Mouse (Mus musculus): ENCODE results near the gene Rwdd4a. TPM values are rescaled to one million over a fixed set of nuclear protein-coding genes. Genes with fewer than 3 reads are reported as not detected.

Rwdd4a gene
- 38.5 and 38.7 TPM in 2 replicates for polyA plus RNA-seq (2015; fragmentation: Nextera tagmentation; extraction: Ambion mirVana)

DNA sequence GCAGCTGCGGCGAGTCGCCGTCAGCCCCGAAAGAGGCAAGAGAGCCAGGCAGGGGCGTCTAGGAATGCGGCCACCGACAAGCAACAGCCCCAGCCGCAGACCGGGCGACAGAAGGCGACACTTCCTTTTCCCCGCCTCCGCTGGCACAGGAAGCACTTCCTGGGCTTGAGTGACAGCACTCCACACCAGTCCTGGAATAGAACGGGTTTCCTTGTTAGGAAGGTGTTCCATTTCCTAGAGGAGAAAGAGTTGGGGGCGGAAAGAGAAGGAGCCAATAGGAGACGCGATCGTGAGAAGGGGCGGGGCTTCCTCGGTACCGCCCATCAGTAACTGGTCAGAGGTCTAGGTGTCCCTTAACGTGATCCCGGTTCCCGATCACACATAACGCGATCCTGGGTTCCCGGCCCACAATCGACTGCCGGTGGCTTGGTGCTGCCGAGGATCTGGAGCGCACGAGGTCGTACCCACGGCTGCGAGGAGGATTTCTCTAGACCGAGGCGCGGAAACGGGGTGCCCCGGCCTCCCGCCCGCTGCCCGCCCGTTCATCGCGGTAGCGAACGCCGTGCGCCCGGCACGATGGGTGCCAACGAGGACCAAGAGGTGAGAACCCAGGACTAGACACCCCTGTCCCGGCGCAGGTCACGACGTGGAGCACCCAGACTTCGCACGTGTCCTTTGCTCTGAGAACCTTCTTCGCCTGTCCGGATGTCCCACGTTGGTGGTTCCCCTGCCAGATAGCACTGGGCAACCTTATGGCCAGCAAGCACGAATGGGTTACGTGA lies at the start of gene Rwdd4a, which contains the start of gene Trappc11:
Gene Rwdd4a (plus strand): TSS at position 321 of the 782 bp plus-strand sequence.
Gene Trappc11 (minus strand): TSS at position 127 of the 782 bp plus-strand sequence.
- H3K9me3 ChIP-seq (replicated peaks) = no peaks in the 10 kb centered on the region
- H3K9ac ChIP-seq = peak within 1 kb of the TSS; percentile 82
- H3K27me3 ChIP-seq = no peaks in the 10 kb centered on the region
- peaks cover 30% of the 10 kb centered on the region for H3K36me3 ChIP-seq
- peak within 1 kb of the TSS; percentile 78 for H3K4me2 ChIP-seq
- peak within 1 kb of the TSS; percentile 64 for H3K4me3 ChIP-seq (replicated peaks)
- WGBS = under 1% methylated on average over 65 of the region's 65 CpGs
- peaks cover 14% of the 10 kb centered on the region for H3K4me1 ChIP-seq
- peak; percentile 100 for ATAC-seq (replicated peaks; ENCODE audit: low FRiP score)
- peak within 1 kb of the TSS; percentile 89 for H3K27ac ChIP-seq

GRCm38 (mm10) chr8:47487231-47487630 lies 46.2 kb upstream of the Rwdd4a start:
- 89% methylated on average over 3 of the region's 3 CpGs for WGBS
- H3K4me3 ChIP-seq (replicated peaks) = no peak overlapping the region
- H3K36me3 ChIP-seq = peaks cover 40% of the 10 kb centered on the region
- no peak overlapping the region for H3K27ac ChIP-seq
- H3K4me1 ChIP-seq = 0 out of 2 replicates have a peak, but pooled peaks cover 8% of the 10 kb centered on the region
- no peaks in the 10 kb centered on the region for H3K27me3 ChIP-seq
- no peak overlapping the region for H3K9ac ChIP-seq
- H3K9me3 ChIP-seq (replicated peaks) = no peaks in the 10 kb centered on the region; the same call in 1 of the 2 replicates
- no peak for ATAC-seq (replicated peaks; ENCODE audit: low FRiP score)
- no peak overlapping the region for H3K4me2 ChIP-seq

DNA sequence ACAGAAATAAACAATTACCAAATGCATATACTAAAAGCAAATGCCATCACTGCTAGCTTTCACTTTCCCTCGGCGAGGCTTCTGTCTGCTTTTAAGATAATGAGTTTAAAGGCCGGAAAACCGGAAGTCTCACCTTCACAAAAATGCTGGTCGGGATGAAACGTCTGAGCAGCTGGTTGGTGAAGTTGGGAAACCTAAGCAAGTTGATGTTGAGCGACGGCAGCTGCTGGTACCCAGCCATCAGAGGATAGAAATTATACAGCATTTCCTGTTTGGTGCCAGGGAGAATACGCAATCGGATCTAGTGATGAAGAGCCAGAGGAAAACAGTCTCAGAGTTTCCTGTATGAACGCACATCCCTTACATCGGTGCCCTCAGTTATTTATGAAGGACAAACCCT lies 40.4 kb upstream of the Rwdd4a start:
- Histone ChIP-seq H3K9me3 (replicated peaks) (no peaks in the 10 kb centered on the region), H3K4me1 (peaks cover 5% of the 10 kb centered on the region), H3K36me3 (peaks cover 85% of the 10 kb centered on the region), H3K9ac (no peak overlapping the region), H3K4me3 (replicated peaks) (no peak overlapping the region), H3K27ac (no peak overlapping the region), H3K27me3 (no peaks in the 10 kb centered on the region), H3K4me2 (no peak overlapping the region)
- ATAC-seq (replicated peaks; ENCODE audit: low FRiP score) = no peak
- 89% methylated on average over 12 of the region's 12 CpGs for WGBS

GRCm38 (mm10) chr8:47494602-47495153 lies 38.8 kb upstream of the Rwdd4a start:
- Histone ChIP-seq H3K27me3 (no peaks in the 10 kb centered on the region), H3K4me1 (peaks cover 5% of the 10 kb centered on the region), H3K36me3 (peaks cover 95% of the 10 kb centered on the region), H3K4me2 (no peak overlapping the region), H3K9ac (no peak overlapping the region), H3K27ac (peak overlapping the region; percentile 74), H3K9me3 (replicated peaks) (no peaks in the 10 kb centered on the region), H3K4me3 (replicated peaks) (no peak overlapping the region)
- ATAC-seq (replicated peaks; ENCODE audit: low FRiP score) = peak; percentile 87
- 52% methylated on average over 12 of the region's 12 CpGs for WGBS

GRCm38 (mm10) chr8:47495428-47495827 lies 38.0 kb upstream of the Rwdd4a start:
- no peak overlapping the region for H3K9ac ChIP-seq
- peaks cover 5% of the 10 kb centered on the region for H3K4me1 ChIP-seq
- WGBS = 85% methylated on average over 6 of the region's 6 CpGs
- no peaks in the 10 kb centered on the region for H3K9me3 ChIP-seq (replicated peaks)
- no peak overlapping the region for H3K4me2 ChIP-seq
- H3K27me3 ChIP-seq = no peaks in the 10 kb centered on the region
- H3K4me3 ChIP-seq (replicated peaks) = no peak overlapping the region
- ATAC-seq (replicated peaks; ENCODE audit: low FRiP score) = no peak
- H3K36me3 ChIP-seq = peaks cover 97% of the 10 kb centered on the region
- H3K27ac ChIP-seq = 0 out of 2 replicates have a peak overlapping the region, but pooled peaks have one; percentile 74

- Histone ChIP-seq H3K9me3 (replicated peaks) (no peaks in the 10 kb centered on the region), H3K36me3 (peaks cover 94% of the 10 kb centered on the region), H3K4me3 (replicated peaks) (no peak overlapping the region), H3K27ac (no peak overlapping the region), H3K27me3 (no peaks in the 10 kb centered on the region), H3K4me1 (no peaks in the 10 kb centered on the region), H3K9ac (no peak overlapping the region), H3K4me2 (no peak overlapping the region)
- ATAC-seq (replicated peaks; ENCODE audit: low FRiP score) = no peak
- 79% methylated on average over 2 of the region's 2 CpGs for WGBS
Observed at GRCm38 (mm10) chr8:47501994-47502393, 31.5 kb upstream of the Rwdd4a start.

GRCm38 (mm10) chr8:47502546-47502945 lies 30.9 kb upstream of the Rwdd4a start:
- no peak for ATAC-seq (replicated peaks; ENCODE audit: low FRiP score)
- Histone ChIP-seq H3K4me2 (no peak overlapping the region), H3K27me3 (no peaks in the 10 kb centered on the region), H3K27ac (no peak overlapping the region), H3K36me3 (peaks cover 93% of the 10 kb centered on the region), H3K9ac (no peak overlapping the region), H3K4me3 (replicated peaks) (no peak overlapping the region), H3K9me3 (replicated peaks) (no peaks in the 10 kb centered on the region), H3K4me1 (no peaks in the 10 kb centered on the region)
- WGBS = 93% methylated on average over 13 of the region's 13 CpGs

DNA sequence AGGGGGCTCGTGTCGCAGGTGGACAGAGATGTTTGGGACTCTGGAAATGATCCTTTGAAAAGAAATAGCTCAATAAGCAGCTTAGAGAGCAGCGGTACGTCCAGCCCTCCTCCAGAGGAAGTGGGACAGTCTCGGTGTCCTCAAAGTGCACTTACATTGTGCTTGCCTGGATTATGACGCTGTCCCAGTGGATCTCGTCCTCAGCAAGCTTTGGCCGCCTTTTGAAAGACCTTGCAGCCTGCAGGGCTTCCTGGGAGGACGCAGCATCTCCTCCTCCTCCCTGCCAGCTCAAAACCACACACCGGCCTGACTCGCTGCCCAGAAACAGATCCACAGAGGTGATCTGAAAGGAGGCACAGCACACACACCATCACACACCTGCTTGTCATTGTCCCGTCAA lies 28.0 kb upstream of the Rwdd4a start:
- H3K36me3 ChIP-seq = peaks cover 93% of the 10 kb centered on the region
- no peak overlapping the region for H3K27ac ChIP-seq
- ATAC-seq (replicated peaks; ENCODE audit: low FRiP score) = no peak
- no peaks in the 10 kb centered on the region for H3K9me3 ChIP-seq (replicated peaks)
- H3K4me1 ChIP-seq = no peaks in the 10 kb centered on the region
- H3K4me2 ChIP-seq = no peak overlapping the region
- H3K4me3 ChIP-seq (replicated peaks) = no peak overlapping the region
- H3K27me3 ChIP-seq = no peaks in the 10 kb centered on the region
- H3K9ac ChIP-seq = no peak overlapping the region
- WGBS = 94% methylated on average over 12 of the region's 12 CpGs

DNA sequence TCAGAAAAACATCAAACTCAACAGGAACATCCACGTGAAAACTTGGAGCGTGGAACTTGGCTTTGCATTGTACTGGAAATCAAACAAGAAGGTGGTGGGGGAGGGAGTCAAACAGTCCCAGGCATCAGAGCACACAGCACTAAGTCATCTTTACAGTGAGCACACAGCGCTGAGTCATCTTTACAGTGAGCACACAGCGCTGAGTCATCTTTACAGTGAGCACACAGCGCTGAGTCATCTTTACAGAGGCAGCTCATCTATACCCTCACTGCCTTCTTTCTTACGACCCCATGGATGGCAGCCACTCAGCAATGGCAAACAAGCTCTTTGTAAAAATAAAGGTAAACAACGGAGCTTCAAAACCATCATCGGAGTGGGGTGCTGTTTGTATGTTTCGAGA lies 22.5 kb upstream of the Rwdd4a start:
- Histone ChIP-seq H3K9ac (no peak overlapping the region), H3K27ac (no peak overlapping the region), H3K4me1 (no peaks in the 10 kb centered on the region), H3K4me2 (no peak overlapping the region), H3K4me3 (replicated peaks) (no peak overlapping the region), H3K9me3 (replicated peaks) (no peaks in the 10 kb centered on the region), H3K36me3 (peaks cover 87% of the 10 kb centered on the region), H3K27me3 (no peaks in the 10 kb centered on the region)
- no peak for ATAC-seq (replicated peaks; ENCODE audit: low FRiP score)
- 89% methylated on average over 9 of the region's 9 CpGs for WGBS

DNA sequence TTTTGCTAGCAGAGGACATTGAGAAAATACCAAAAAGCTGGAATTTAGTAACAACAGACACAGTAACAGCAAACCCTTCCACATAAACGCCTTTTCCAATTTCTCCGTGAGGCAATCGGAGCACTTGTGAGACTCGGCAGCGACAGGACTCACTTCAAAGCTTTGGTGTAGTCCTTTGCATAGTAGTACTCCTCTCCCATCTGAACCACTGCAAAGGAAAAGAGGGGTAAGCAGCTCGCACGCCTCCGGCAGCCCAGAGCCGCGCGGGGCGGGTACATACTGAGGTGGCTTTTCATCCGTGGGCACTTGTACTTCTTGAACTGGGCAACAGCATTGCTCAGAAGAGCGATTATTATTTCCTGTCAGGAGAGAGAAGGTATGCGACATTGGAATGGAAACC lies 19.9 kb upstream of the Rwdd4a start:
- no peak for ATAC-seq (replicated peaks; ENCODE audit: low FRiP score)
- H3K9me3 ChIP-seq (replicated peaks) = no peaks in the 10 kb centered on the region
- no peaks in the 10 kb centered on the region for H3K4me1 ChIP-seq
- peaks cover 82% of the 10 kb centered on the region for H3K36me3 ChIP-seq
- H3K9ac ChIP-seq = no peak overlapping the region
- H3K4me2 ChIP-seq = no peak overlapping the region
- WGBS = 95% methylated on average over 15 of the region's 15 CpGs
- H3K4me3 ChIP-seq (replicated peaks) = no peak overlapping the region
- no peaks in the 10 kb centered on the region for H3K27me3 ChIP-seq
- 0 out of 2 replicates have a peak overlapping the region, but pooled peaks have one; percentile 32 for H3K27ac ChIP-seq

- peaks cover 7% of the 10 kb centered on the region for H3K4me1 ChIP-seq
- no peak overlapping the region for H3K4me2 ChIP-seq
- H3K4me3 ChIP-seq (replicated peaks) = no peak overlapping the region
- 86% methylated on average over 1 of the region's 1 CpGs for WGBS
- no peak overlapping the region for H3K27ac ChIP-seq
- H3K9ac ChIP-seq = no peak overlapping the region
- H3K36me3 ChIP-seq = peaks cover 60% of the 10 kb centered on the region
- no peaks in the 10 kb centered on the region for H3K27me3 ChIP-seq
- no peaks in the 10 kb centered on the region for H3K9me3 ChIP-seq (replicated peaks)
- no peak for ATAC-seq (replicated peaks; ENCODE audit: low FRiP score)
Observed at GRCm38 (mm10) chr8:47528094-47528493, 5.4 kb upstream of the Rwdd4a start.

- H3K36me3 ChIP-seq = peaks cover 44% of the 10 kb centered on the region
- H3K27me3 ChIP-seq = no peaks in the 10 kb centered on the region
- no peak overlapping the region for H3K9ac ChIP-seq
- no peak overlapping the region for H3K4me2 ChIP-seq
- WGBS = 73% methylated on average over 4 of the region's 4 CpGs
- H3K27ac ChIP-seq = no peak overlapping the region
- no peak for ATAC-seq (replicated peaks; ENCODE audit: low FRiP score)
- no peak overlapping the region for H3K4me3 ChIP-seq (replicated peaks)
- H3K9me3 ChIP-seq (replicated peaks) = no peaks in the 10 kb centered on the region
- peaks cover 7% of the 10 kb centered on the region for H3K4me1 ChIP-seq
Observed at GRCm38 (mm10) chr8:47538323-47538722, 4.9 kb downstream of the Rwdd4a start.
